Mouse (Mus musculus): ENCODE results near the gene Zfp790.

DNA sequence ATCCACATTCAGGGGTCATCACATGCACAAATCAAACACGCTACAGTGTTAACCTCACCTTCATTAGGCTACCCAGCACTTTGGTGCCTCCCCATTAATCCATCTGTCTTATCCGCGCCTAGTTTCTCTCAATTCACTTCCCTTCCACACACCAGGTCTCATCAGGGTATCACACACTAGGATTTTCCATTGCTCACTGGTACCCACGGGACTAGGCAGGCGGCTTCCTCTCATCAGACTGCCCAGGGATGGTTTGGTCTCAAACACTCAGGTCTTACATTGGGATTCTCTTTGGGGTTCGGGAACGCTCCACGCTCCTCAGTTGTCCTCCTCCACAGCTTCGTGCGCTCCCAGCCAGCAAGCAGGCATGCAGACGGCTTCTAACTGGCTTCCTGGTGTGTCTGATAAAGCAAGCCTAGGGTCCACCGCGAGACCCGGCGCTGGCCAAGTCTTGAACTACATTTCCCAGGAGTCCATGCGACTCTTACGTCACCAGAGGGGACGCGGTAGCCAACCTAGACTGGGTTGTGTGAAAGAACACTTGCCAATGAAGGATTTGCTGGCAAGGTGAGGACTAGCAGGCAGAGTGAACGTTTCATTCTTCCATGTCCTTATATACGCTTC is 37.4 kb downstream of the Zfp790 start, which contains the start of gene Zfp940:
- TF ChIP-seq CTCF (IDR thresholded peaks at IDR 0.05; ENCODE audit: insufficient read depth, low read depth, low read length) (no peak), POLR2A (IDR thresholded peaks at IDR 0.05; ENCODE audit: insufficient read depth, low read depth, low read length) (peak; percentile 32; the same call in 1 of the 2 replicates)

All from olfactory bulb, adult 2 months (tissue).